Mouse (Mus musculus): ENCODE measurements around the gene Tmtc2. TPM values are rescaled to one million over a fixed set of nuclear protein-coding genes. Genes with fewer than 3 reads are reported as not detected.

Tmtc2 gene
- polyA plus RNA-seq, 1 experiment, result 0.97 TPM

DNA sequence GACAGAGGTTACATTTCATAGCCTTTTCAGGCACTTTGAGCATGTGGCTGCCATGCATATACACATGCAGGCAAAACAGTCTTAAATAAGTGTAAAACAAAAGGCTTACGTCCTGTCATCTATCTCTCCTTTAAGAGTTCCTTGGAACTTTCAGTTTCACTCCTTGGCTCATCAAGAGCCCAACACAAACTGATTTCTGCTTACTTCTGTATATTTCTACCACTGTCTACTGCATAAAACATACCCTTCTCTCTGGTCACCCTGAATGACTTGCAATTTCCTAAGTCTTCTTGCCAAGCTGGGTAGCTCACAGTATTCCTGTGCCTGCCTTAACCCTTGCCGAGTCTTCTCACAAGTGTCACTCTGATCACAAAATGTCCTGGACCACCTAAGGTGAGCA lies 26.2 kb downstream of the Tmtc2 start:
- TF ChIP-seq MYOD1 (IDR thresholded peaks at IDR 0.05; ENCODE audit: control insufficient read depth in 1 of 3, insufficient read length in 2 of 3, low read depth in 2 of 3), result no peak
- no peak for TF ChIP-seq E2F4 (IDR thresholded peaks at IDR 0.05; ENCODE audit: insufficient read depth)
- TF ChIP-seq MAX (IDR thresholded peaks at IDR 0.05; ENCODE audit: low read depth), result no peak
- no peak for TF ChIP-seq TCF12 (IDR thresholded peaks at IDR 0.05; ENCODE audit: insufficient read depth, poor library complexity, severe bottlenecking)
- TF ChIP-seq SRF (IDR thresholded peaks at IDR 0.05; ENCODE audit: control insufficient read depth, insufficient read length, low read depth), result no peak
- TF ChIP-seq REST (IDR thresholded peaks at IDR 0.05; ENCODE audit: insufficient read depth, insufficient read length), result no peak
- TF ChIP-seq USF1 (IDR thresholded peaks at IDR 0.05; ENCODE audit: low read depth), result no peak
- H3K36me3 ChIP-seq (ENCODE audit: control insufficient read depth, insufficient read depth), result no peaks in the 10 kb centered on the region
- H3K27me3 ChIP-seq (ENCODE audit: control insufficient read depth, insufficient read depth, insufficient read length), result no peaks in the 10 kb centered on the region

DNA sequence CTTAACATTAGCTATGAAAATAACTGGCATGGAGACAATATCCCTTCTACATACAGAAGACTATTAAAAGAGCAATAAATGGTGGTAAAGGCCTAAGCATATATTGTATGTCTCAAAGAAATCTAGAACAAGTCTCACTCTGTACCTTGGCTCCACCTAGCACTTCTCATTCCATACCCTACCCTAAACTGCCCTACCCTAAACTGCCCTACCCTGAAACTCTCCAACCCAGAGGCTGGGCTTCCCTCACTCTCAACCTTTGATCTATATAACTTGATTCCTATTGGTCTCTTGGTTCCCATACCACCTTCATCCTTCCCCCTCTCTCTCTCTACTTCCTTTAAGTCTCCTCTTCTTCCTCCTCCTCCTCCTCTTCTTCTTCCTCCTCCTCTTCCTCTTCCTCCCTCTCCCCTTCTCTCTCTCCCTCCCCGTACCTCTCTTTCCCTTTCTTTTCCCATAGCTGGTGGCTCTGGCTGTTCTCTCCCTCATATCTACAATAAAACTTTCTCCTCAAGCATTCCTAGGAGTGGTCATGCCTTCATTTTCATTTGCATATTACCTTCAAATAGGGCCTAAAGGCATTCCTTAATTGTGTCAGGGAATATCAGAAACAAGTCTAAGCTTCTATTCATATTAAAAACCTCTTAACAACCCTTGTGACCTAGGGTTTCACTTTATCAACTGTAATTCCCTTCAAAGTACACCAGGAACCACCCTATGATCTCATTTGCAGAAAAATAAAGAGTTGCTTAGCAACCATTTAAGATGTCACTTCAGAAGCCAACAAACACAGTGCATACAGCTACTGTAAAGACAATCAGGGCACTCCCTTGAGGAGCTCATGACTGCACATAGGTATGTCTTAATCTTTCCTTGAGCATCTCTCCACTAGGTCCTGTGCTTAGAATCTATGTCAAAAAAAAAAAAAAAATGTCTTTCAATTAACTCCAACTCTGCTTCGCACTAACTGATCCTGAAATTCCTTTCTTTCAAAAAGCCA lies 29.9 kb downstream of the Tmtc2 start:
- H3ac ChIP-seq (ENCODE audit: control insufficient read depth, insufficient read length), result no peak overlapping the region
- H3K79me2 ChIP-seq (ENCODE audit: control insufficient read depth, insufficient read depth), result no peaks in the 10 kb centered on the region
- no peak overlapping the region for H3K4me2 ChIP-seq (ENCODE audit: low read depth)
- no peak overlapping the region for H3K4me3 ChIP-seq
- TF ChIP-seq CEBPB (IDR thresholded peaks at IDR 0.05; ENCODE audit: insufficient read depth, poor library complexity, severe bottlenecking) (no peak), REST (IDR thresholded peaks at IDR 0.05; ENCODE audit: insufficient read depth, insufficient read length) (no peak)
- H3K36me3 ChIP-seq (ENCODE audit: control insufficient read depth, insufficient read depth), result no peaks in the 10 kb centered on the region
- H3K27me3 ChIP-seq (ENCODE audit: control insufficient read depth, insufficient read depth, insufficient read length), result no peaks in the 10 kb centered on the region

More for the DNA sequence above, 26.2 kb downstream of the Tmtc2 start:
- Histone ChIP-seq H3ac (ENCODE audit: control insufficient read depth, insufficient read length) (no peak overlapping the region), H3K4me3 (no peak overlapping the region), H3K4me2 (ENCODE audit: low read depth) (no peak overlapping the region), H3K79me2 (ENCODE audit: control insufficient read depth, insufficient read depth) (no peaks in the 10 kb centered on the region)

DNA sequence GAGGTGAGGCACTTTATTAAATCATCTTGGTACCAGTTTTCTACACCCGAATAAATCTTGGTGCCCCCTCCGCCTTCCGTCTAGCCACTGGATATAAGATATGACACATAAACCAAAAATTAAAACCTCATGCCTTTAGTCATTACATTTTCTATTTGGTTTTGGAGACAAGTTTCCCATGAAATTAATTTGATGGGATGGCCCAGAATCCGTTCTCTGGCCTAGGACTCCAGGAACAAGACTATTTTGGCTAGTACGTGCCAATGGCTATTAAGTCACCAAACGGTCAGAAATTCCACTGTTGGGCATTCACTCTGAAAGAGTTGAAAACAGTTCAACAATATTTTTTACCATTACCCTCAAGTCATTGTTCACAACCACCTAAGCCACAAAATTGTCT lies 32.2 kb downstream of the Tmtc2 start:
- Histone ChIP-seq H3K4me3 (no peak overlapping the region), H3K36me3 (ENCODE audit: control insufficient read depth, insufficient read depth) (no peaks in the 10 kb centered on the region), H3K79me2 (ENCODE audit: control insufficient read depth, insufficient read depth) (no peaks in the 10 kb centered on the region), H3K27me3 (ENCODE audit: control insufficient read depth, insufficient read depth, insufficient read length) (no peaks in the 10 kb centered on the region), H3K4me2 (ENCODE audit: low read depth) (no peak overlapping the region), H3ac (ENCODE audit: control insufficient read depth, insufficient read length) (no peak overlapping the region)
- TF ChIP-seq TCF12 (IDR thresholded peaks at IDR 0.05; ENCODE audit: insufficient read depth, poor library complexity, severe bottlenecking), result no peak
- no peak for TF ChIP-seq MYOD1 (IDR thresholded peaks at IDR 0.05; ENCODE audit: control insufficient read depth in 1 of 3, insufficient read length in 2 of 3, low read depth in 2 of 3)
- no peak for TF ChIP-seq MYOG (IDR thresholded peaks at IDR 0.05; ENCODE audit: control insufficient read depth in 1 of 3, insufficient read depth in 1 of 3, insufficient read length in 2 of 3, low read depth in 2 of 3)
- TF ChIP-seq CEBPB (IDR thresholded peaks at IDR 0.05; ENCODE audit: insufficient read depth, poor library complexity, severe bottlenecking), result no peak
- no peak for TF ChIP-seq POLR2AphosphoS2 (IDR thresholded peaks at IDR 0.05; ENCODE audit: insufficient read length, low read depth)
- TF ChIP-seq SRF (IDR thresholded peaks at IDR 0.05; ENCODE audit: control insufficient read depth, insufficient read length, low read depth), result no peak
- no peak for TF ChIP-seq MAX (IDR thresholded peaks at IDR 0.05; ENCODE audit: low read depth)
- no peak for TF ChIP-seq TCF3 (IDR thresholded peaks at IDR 0.05; ENCODE audit: insufficient read length, low read depth)
- TF ChIP-seq REST (IDR thresholded peaks at IDR 0.05; ENCODE audit: insufficient read depth, insufficient read length), result no peak
- TF ChIP-seq E2F4 (IDR thresholded peaks at IDR 0.05; ENCODE audit: insufficient read depth), result no peak
- no peak for TF ChIP-seq POLR2A (IDR thresholded peaks at IDR 0.05; ENCODE audit: insufficient read length, low read depth)
- no peak for TF ChIP-seq USF1 (IDR thresholded peaks at IDR 0.05; ENCODE audit: low read depth)

DNA sequence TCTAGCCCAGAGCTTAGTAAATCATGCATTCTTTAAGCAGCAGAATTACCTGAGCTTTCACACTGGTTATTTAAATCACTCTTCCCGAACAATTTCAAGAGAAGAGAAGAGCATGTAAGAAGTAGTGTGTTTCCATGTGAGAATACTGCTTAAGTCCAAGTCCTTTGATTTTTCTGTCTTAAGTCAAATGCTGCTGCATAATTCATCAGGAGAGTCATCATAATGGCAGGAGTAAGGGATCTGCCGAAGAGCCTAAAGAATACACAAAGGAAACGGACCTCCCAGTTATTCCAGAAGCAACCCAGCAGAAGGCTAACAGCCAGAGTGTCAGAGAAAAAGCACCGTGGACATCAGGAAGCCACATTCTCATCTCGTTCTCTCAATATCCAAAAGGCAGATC lies 34.6 kb downstream of the Tmtc2 start:
- Histone ChIP-seq H3K4me3 (no peak overlapping the region), H3K36me3 (ENCODE audit: control insufficient read depth, insufficient read depth) (no peaks in the 10 kb centered on the region), H3K79me2 (ENCODE audit: control insufficient read depth, insufficient read depth) (no peaks in the 10 kb centered on the region), H3ac (ENCODE audit: control insufficient read depth, insufficient read length) (no peak overlapping the region), H3K4me2 (ENCODE audit: low read depth) (no peak overlapping the region), H3K27me3 (ENCODE audit: control insufficient read depth, insufficient read depth, insufficient read length) (no peaks in the 10 kb centered on the region)
- TF ChIP-seq TCF3 (IDR thresholded peaks at IDR 0.05; ENCODE audit: insufficient read length, low read depth) (no peak), POLR2AphosphoS2 (IDR thresholded peaks at IDR 0.05; ENCODE audit: insufficient read length, low read depth) (no peak), MYOG (IDR thresholded peaks at IDR 0.05; ENCODE audit: control insufficient read depth in 1 of 3, insufficient read depth in 1 of 3, insufficient read length in 2 of 3, low read depth in 2 of 3) (no peak), POLR2A (IDR thresholded peaks at IDR 0.05; ENCODE audit: insufficient read length, low read depth) (no peak), TCF12 (IDR thresholded peaks at IDR 0.05; ENCODE audit: insufficient read depth, poor library complexity, severe bottlenecking) (no peak), E2F4 (IDR thresholded peaks at IDR 0.05; ENCODE audit: insufficient read depth) (no peak), REST (IDR thresholded peaks at IDR 0.05; ENCODE audit: insufficient read depth, insufficient read length) (no peak), MYOD1 (IDR thresholded peaks at IDR 0.05; ENCODE audit: control insufficient read depth in 1 of 3, insufficient read length in 2 of 3, low read depth in 2 of 3) (no peak), SRF (IDR thresholded peaks at IDR 0.05; ENCODE audit: control insufficient read depth, insufficient read length, low read depth) (no peak), USF1 (IDR thresholded peaks at IDR 0.05; ENCODE audit: low read depth) (no peak), CEBPB (IDR thresholded peaks at IDR 0.05; ENCODE audit: insufficient read depth, poor library complexity, severe bottlenecking) (no peak)

DNA sequence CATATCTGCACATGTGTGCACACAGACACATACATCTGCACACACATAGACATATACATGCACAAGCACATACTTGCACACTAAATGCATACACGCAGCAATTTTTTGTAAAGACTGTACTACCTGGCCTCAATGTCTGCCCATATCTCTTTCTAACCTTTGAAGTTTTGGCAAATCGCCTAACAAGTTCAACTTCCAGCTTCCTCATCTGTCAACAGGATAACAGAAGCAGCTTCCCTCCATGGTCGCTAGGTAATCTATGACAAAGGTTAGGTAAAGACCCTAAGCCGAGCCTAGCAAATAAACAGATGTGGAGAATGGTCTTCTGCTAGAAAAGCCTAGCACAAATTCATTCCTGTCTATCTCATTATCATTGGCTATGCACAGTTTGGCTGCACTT lies 37.3 kb downstream of the Tmtc2 start:
- Histone ChIP-seq H3K4me3 (no peak overlapping the region), H3K79me2 (ENCODE audit: control insufficient read depth, insufficient read depth) (no peaks in the 10 kb centered on the region), H3K4me2 (ENCODE audit: low read depth) (no peak overlapping the region), H3K36me3 (ENCODE audit: control insufficient read depth, insufficient read depth) (no peaks in the 10 kb centered on the region), H3ac (ENCODE audit: control insufficient read depth, insufficient read length) (no peak overlapping the region), H3K27me3 (ENCODE audit: control insufficient read depth, insufficient read depth, insufficient read length) (no peaks in the 10 kb centered on the region)
- TF ChIP-seq TCF3 (IDR thresholded peaks at IDR 0.05; ENCODE audit: insufficient read length, low read depth) (no peak), E2F4 (IDR thresholded peaks at IDR 0.05; ENCODE audit: insufficient read depth) (no peak), REST (IDR thresholded peaks at IDR 0.05; ENCODE audit: insufficient read depth, insufficient read length) (no peak), MAX (IDR thresholded peaks at IDR 0.05; ENCODE audit: low read depth) (no peak), TCF12 (IDR thresholded peaks at IDR 0.05; ENCODE audit: insufficient read depth, poor library complexity, severe bottlenecking) (no peak), POLR2AphosphoS2 (IDR thresholded peaks at IDR 0.05; ENCODE audit: insufficient read length, low read depth) (no peak), CEBPB (IDR thresholded peaks at IDR 0.05; ENCODE audit: insufficient read depth, poor library complexity, severe bottlenecking) (no peak), SRF (IDR thresholded peaks at IDR 0.05; ENCODE audit: control insufficient read depth, insufficient read length, low read depth) (no peak), POLR2A (IDR thresholded peaks at IDR 0.05; ENCODE audit: insufficient read length, low read depth) (no peak), MYOD1 (IDR thresholded peaks at IDR 0.05; ENCODE audit: control insufficient read depth in 1 of 3, insufficient read length in 2 of 3, low read depth in 2 of 3) (no peak), MYOG (IDR thresholded peaks at IDR 0.05; ENCODE audit: control insufficient read depth in 1 of 3, insufficient read depth in 1 of 3, insufficient read length in 2 of 3, low read depth in 2 of 3) (no peak), USF1 (IDR thresholded peaks at IDR 0.05; ENCODE audit: low read depth) (no peak)
